Mouse (Mus musculus) frontal cortex, postnatal 10 days (tissue): ENCODE data around the gene Jak1.

Source experiments
- DNase-seq, 2 experiments: peaks; one replicate each; pipeline ENCODE4 v3.0.0; 2022; ENCODE audit warnings: low spot score in 2 of 2, mixed read lengths in 1 of 2

Gene Jak1

GRCm38 (mm10) chr4:101239313-101240162 lies 25.5 kb downstream of the Jak1 start:
- DNase-seq = no peak

- no peak for DNase-seq
These were observed 26.5 kb downstream of the Jak1 start for GRCm38 (mm10) chr4:101238589-101238988.

GRCm38 (mm10) chr4:101236797-101237196 lies 28.3 kb downstream of the Jak1 start:
- no peak for DNase-seq

- DNase-seq = no peak
These were observed 29.1 kb downstream of the Jak1 start for GRCm38 (mm10) chr4:101235964-101236363.

- DNase-seq = no peak
These were observed 30.3 kb downstream of the Jak1 start for GRCm38 (mm10) chr4:101234753-101235152.

- DNase-seq = peak; percentile 23 to 48
These were observed 30.8 kb downstream of the Jak1 start for GRCm38 (mm10) chr4:101234332-101234731.

GRCm38 (mm10) chr4:101230621-101231020 lies 34.5 kb downstream of the Jak1 start:
- no peak for DNase-seq

- DNase-seq = no peak
These were observed 37.7 kb downstream of the Jak1 start for GRCm38 (mm10) chr4:101227398-101227797.

GRCm38 (mm10) chr4:101225984-101226383 lies 39.1 kb downstream of the Jak1 start:
- no peak for DNase-seq

GRCm38 (mm10) chr4:101220946-101221345 lies 44.1 kb downstream of the Jak1 start:
- no peak for DNase-seq

GRCm38 (mm10) chr4:101219839-101220238 lies 45.2 kb downstream of the Jak1 start:
- no peak for DNase-seq

- DNase-seq = no peak
These were observed 48.0 kb downstream of the Jak1 start for GRCm38 (mm10) chr4:101217026-101217540.

GRCm38 (mm10) chr4:101216286-101216685 lies 48.8 kb downstream of the Jak1 start:
- DNase-seq = no peak

- DNase-seq = no peak
These were observed 51.6 kb downstream of the Jak1 start for GRCm38 (mm10) chr4:101213477-101213876.

GRCm38 (mm10) chr4:101207492-101207891 lies 57.6 kb downstream of the Jak1 start:
- DNase-seq = no peak

GRCm38 (mm10) chr4:101203518-101203917 lies 61.6 kb downstream of the Jak1 start:
- DNase-seq = no peak

- DNase-seq = no peak
These were observed 62.5 kb downstream of the Jak1 start for GRCm38 (mm10) chr4:101202626-101203025.

GRCm38 (mm10) chr4:101199433-101200081 lies 65.5 kb downstream of the Jak1 start:
- DNase-seq = no peak

- DNase-seq = peak; percentile 29 to 33
These were observed 66.7 kb downstream of the Jak1 start for GRCm38 (mm10) chr4:101198333-101198732.

GRCm38 (mm10) chr4:101197421-101198170 lies 67.5 kb downstream of the Jak1 start:
- no peak for DNase-seq

GRCm38 (mm10) chr4:101196407-101196806 lies 68.7 kb downstream of the Jak1 start:
- DNase-seq = no peak

- DNase-seq = no peak
These were observed 70.9 kb downstream of the Jak1 start for GRCm38 (mm10) chr4:101194170-101194569.
